Mouse (Mus musculus): ENCODE results near the gene Rack1. TPM values are rescaled to one million over a fixed set of nuclear protein-coding genes. Genes with fewer than 3 reads are reported as not detected.
A peak's percentile ranks its signal among the peaks of the same experiment; 100 is the strongest.
"Not testable (repeated sequence)": the region's sequence is repeated elsewhere in the genome, so short reads cannot be mapped to it uniquely, and the experiment has no call there.

The Rack1 gene
- polyA plus RNA-seq (2016; fragmentation: Nextera tagmentation; extraction: Ambion mirVana) = 818 and 973 TPM in 2 replicates

DNA sequence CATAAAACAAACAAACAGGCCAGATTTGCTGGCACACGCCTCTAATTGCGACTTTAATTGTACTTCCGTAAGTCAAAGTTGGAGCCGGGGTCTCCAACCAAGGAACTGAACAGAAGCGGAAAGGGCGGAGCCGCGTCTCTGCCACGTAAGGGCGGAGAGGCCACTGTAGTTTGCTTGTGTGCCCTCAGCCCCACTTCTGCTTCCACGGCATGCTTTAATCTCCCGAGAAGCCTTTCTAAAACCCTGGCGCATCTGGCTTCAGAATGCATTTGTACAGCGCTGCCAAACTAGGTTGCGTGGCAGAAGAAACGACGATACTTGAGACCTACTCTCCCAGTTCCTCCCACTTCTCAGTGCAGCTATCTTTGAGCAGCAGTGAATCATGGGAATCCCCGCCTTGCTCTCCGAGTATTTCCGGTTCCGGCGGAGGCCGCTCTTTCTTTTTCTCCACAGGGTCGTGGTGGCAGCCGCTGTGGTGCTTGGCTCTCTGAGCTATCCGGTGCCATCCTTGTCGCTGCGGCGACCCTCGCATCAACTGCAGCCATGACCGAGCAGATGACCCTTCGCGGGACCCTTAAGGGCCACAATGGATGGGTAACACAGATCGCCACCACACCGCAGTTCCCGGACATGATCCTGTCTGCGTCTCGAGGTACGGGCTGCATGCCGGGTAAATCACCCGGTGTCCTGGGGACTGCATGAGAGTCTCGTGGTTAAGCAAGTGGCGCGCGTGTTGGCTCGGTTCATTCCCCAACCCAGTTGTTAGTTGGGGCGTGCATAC lies at the start of gene Rack1:
Gene Rack1, plus strand, starts transcription at position 412 of the 781 bp plus-strand sequence.
- WGBS = under 1% methylated on average over 47 of the region's 47 CpGs
- peak; percentile 94 for DNase-seq (ENCODE audit: low spot score)
- H3K27ac ChIP-seq = peak within 1 kb of the TSS; percentile 94
- H3K4me1 ChIP-seq = peaks cover 23% of the 10 kb centered on the region
- peaks cover 42% of the 10 kb centered on the region for H3K36me3 ChIP-seq
- H3K4me3 ChIP-seq = peak within 1 kb of the TSS; percentile 83
- H3K27me3 ChIP-seq (ENCODE audit: low read depth, poor library complexity, severe bottlenecking) = no peaks in the 10 kb centered on the region
- no peaks in the 10 kb centered on the region for H3K9me3 ChIP-seq (replicated peaks)

DNA sequence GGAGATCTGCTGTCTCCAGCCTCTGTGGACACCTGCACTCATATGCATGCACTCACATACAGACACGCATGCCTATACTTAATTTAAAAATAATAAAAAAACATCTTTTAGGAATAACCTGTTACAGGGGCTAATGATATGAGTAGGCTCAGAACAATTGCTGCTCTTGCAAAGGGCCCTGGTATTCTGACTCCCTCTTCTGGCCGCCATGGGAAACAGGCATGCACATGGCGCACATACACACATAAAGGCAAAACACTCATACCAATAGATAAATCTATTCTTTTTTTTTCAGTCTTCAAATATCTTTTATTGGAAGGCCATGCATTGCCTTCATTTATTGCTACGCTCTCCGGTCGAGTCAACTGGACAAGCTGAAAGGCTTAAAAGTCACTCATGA lies 49.7 kb upstream of the Rack1 start:
- Histone ChIP-seq H3K9me3 (replicated peaks) (no peaks in the 10 kb centered on the region), H3K27ac (no peak overlapping the region), H3K4me1 (no peaks in the 10 kb centered on the region), H3K4me3 (no peak overlapping the region), H3K36me3 (no peaks in the 10 kb centered on the region), H3K27me3 (ENCODE audit: low read depth, poor library complexity, severe bottlenecking) (no peaks in the 10 kb centered on the region)
- DNase-seq (ENCODE audit: low spot score) = no peak
- WGBS = 94% methylated on average over 6 of the region's 6 CpGs

DNA sequence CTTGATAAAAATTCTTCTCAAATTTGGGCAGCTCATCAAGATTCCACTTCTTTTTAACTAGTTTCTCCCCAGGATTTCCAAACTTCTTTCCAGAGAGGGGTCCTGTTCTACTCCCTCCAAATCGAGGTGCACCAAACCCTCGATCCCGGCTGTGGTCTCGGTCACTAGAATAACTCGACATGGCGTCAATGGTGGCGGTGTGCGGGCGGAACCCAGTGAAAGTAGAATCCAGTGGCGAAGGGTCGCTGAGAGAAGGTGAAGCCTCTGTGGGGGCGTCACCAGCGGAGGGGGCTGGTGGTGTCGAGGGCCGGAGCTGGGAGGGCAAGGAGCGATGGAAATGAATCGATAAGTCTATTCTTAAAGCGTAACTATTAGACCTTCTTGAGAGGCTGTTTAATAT lies 46.6 kb upstream of the Rack1 start:
- not testable (repeated sequence) for H3K27me3 ChIP-seq (ENCODE audit: low read depth, poor library complexity, severe bottlenecking); DNase-seq (ENCODE audit: low spot score); H3K9me3 ChIP-seq (replicated peaks); H3K4me1 ChIP-seq; H3K4me3 ChIP-seq; H3K27ac ChIP-seq; H3K36me3 ChIP-seq
- WGBS = 94% methylated on average over 18 of the region's 18 CpGs

DNA sequence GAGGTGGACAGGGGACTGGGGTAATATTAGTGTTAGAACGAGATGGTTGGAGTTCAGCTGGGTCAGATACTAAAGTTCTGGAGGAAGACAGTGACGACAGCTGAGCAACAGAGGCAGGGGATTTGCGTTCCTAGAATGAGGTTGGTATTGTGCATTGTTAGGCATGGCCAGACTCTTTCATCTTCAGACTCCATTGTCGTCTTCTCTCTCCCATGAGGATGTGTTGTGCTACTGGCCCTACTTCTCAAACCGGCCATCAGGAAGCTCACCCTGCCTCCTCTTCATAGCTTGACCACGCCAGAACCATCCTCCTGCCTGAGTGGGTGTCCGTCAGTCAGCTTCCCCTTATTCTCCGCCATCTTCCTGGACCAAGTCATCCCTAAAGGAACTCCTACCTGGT lies 41.1 kb upstream of the Rack1 start:
- no peak for DNase-seq (ENCODE audit: low spot score)
- no peaks in the 10 kb centered on the region for H3K9me3 ChIP-seq (replicated peaks)
- no peaks in the 10 kb centered on the region for H3K27me3 ChIP-seq (ENCODE audit: low read depth, poor library complexity, severe bottlenecking)
- H3K4me1 ChIP-seq = no peaks in the 10 kb centered on the region
- no peaks in the 10 kb centered on the region for H3K36me3 ChIP-seq
- WGBS = 90% methylated on average over 8 of the region's 8 CpGs
- H3K27ac ChIP-seq = no peak overlapping the region
- no peak overlapping the region for H3K4me3 ChIP-seq

DNA sequence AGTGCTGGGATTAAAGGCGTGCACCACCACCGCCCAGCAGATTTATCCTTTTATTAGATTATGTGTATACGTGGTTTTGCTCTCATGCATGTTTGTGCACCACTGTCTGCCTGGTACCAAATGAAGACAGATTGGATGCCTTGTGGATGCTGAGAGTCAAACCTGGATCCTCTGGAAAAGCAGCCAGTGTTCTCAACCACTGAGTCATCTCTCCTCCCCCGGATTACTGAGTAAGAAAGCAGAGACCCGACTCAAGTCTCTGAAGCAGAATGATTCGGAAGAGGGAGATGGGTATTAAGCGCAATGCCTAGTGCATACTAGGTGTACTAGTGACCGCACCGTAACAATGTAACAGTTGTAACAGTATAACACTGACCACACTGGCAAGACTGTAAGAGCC lies 36.0 kb upstream of the Rack1 start:
- DNase-seq (ENCODE audit: low spot score) = no peak
- no peaks in the 10 kb centered on the region for H3K36me3 ChIP-seq
- 96% methylated on average over 9 of the region's 9 CpGs for WGBS

DNA sequence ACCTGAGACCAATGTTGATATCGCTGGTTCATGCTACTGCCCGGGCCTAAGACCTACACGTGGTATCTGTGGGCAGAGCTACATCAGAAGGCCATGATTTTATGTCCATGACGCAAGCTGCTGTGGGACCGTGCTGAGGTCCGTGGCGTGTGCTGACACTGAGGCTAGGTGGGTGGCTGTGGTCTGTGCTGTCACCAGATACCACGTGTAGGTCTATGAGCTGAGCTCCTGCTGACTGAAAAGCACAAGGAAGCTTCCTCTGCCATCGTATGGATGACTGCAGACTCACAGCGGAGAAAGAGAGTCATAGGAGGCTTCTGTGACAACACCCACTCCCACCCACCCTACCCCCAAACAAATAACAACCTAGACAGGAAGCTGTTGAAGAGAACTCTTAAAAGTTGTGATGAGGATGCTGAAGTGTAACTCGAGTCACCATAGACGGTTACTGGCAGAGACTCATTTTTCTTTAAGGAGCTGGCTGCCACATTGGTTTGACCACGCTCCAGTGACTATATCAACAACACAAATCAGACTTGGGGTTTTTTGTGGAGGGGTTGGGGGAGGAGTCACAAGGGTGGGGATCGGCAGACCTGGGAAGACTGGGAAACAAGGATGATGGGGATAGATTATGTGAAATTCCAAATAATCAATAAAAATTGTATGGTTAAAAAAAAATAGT lies 32.8 kb upstream of the Rack1 start:
- H3K4me1 ChIP-seq = no peaks in the 10 kb centered on the region
- no peak overlapping the region for H3K27ac ChIP-seq
- no peaks in the 10 kb centered on the region for H3K27me3 ChIP-seq (ENCODE audit: low read depth, poor library complexity, severe bottlenecking)
- no peaks in the 10 kb centered on the region for H3K36me3 ChIP-seq
- no peak for DNase-seq (ENCODE audit: low spot score)
- WGBS = 86% methylated on average over 14 of the region's 14 CpGs
- no peaks in the 10 kb centered on the region for H3K9me3 ChIP-seq (replicated peaks)
- no peak overlapping the region for H3K4me3 ChIP-seq

More for the DNA sequence above, 36.0 kb upstream of the Rack1 start:
- Histone ChIP-seq H3K4me3 (no peak overlapping the region), H3K9me3 (replicated peaks) (no peaks in the 10 kb centered on the region), H3K4me1 (no peaks in the 10 kb centered on the region), H3K27ac (no peak overlapping the region), H3K27me3 (ENCODE audit: low read depth, poor library complexity, severe bottlenecking) (no peaks in the 10 kb centered on the region)

- Histone ChIP-seq H3K27ac (no peak overlapping the region), H3K4me1 (peaks cover 4% of the 10 kb centered on the region; the same call in 1 of the 2 replicates), H3K27me3 (ENCODE audit: low read depth, poor library complexity, severe bottlenecking) (no peaks in the 10 kb centered on the region), H3K4me3 (no peak overlapping the region), H3K36me3 (no peaks in the 10 kb centered on the region), H3K9me3 (replicated peaks) (no peaks in the 10 kb centered on the region)
- WGBS = 9% methylated on average over 2 of the region's 2 CpGs
- DNase-seq (ENCODE audit: low spot score) = no peak
These were observed 28.4 kb upstream of the Rack1 start for GRCm38 (mm10) chr11:48771691-48772090.

- Histone ChIP-seq H3K27me3 (ENCODE audit: low read depth, poor library complexity, severe bottlenecking) (no peaks in the 10 kb centered on the region), H3K9me3 (replicated peaks) (no peaks in the 10 kb centered on the region), H3K36me3 (no peaks in the 10 kb centered on the region), H3K4me1 (peaks cover 4% of the 10 kb centered on the region; the same call in 1 of the 2 replicates), H3K27ac (no peak overlapping the region), H3K4me3 (no peak overlapping the region)
- 41% methylated on average over 17 of the region's 17 CpGs for WGBS
- peak; percentile 42 for DNase-seq (ENCODE audit: low spot score)
These were observed 25.5 kb upstream of the Rack1 start for GRCm38 (mm10) chr11:48774443-48775298.

GRCm38 (mm10) chr11:48775483-48775882 lies 24.6 kb upstream of the Rack1 start:
- Histone ChIP-seq H3K9me3 (replicated peaks) (no peaks in the 10 kb centered on the region), H3K27ac (no peak overlapping the region)

GRCm38 (mm10) chr11:48776664-48777063 lies 23.5 kb upstream of the Rack1 start:
- Histone ChIP-seq H3K4me1 (peaks cover 4% of the 10 kb centered on the region; the same call in 1 of the 2 replicates), H3K4me3 (no peak overlapping the region), H3K36me3 (no peaks in the 10 kb centered on the region), H3K27me3 (ENCODE audit: low read depth, poor library complexity, severe bottlenecking) (no peaks in the 10 kb centered on the region), H3K9me3 (replicated peaks) (no peaks in the 10 kb centered on the region), H3K27ac (no peak overlapping the region)
- 40% methylated on average over 9 of the region's 9 CpGs for WGBS
- DNase-seq (ENCODE audit: low spot score) = no peak

More at GRCm38 (mm10) chr11:48775483-48775882, 24.6 kb upstream of the Rack1 start:
- Histone ChIP-seq H3K27me3 (ENCODE audit: low read depth, poor library complexity, severe bottlenecking) (no peaks in the 10 kb centered on the region), H3K4me1 (peaks cover 4% of the 10 kb centered on the region; the same call in 1 of the 2 replicates), H3K36me3 (no peaks in the 10 kb centered on the region), H3K4me3 (no peak overlapping the region)
- WGBS = 2% methylated on average over 7 of the region's 7 CpGs
- DNase-seq (ENCODE audit: low spot score) = peak; percentile 67

- WGBS = 91% methylated on average over 9 of the region's 9 CpGs
- Histone ChIP-seq H3K4me1 (peaks cover 4% of the 10 kb centered on the region; the same call in 1 of the 2 replicates), H3K4me3 (no peak overlapping the region), H3K27ac (no peak overlapping the region), H3K9me3 (replicated peaks) (no peaks in the 10 kb centered on the region), H3K27me3 (ENCODE audit: low read depth, poor library complexity, severe bottlenecking) (no peaks in the 10 kb centered on the region), H3K36me3 (no peaks in the 10 kb centered on the region)
- no peak for DNase-seq (ENCODE audit: low spot score)
These were observed 22.8 kb upstream of the Rack1 start for GRCm38 (mm10) chr11:48777303-48777702.

- peaks cover 1% of the 10 kb centered on the region; the same call in 1 of the 2 replicates for H3K4me1 ChIP-seq
- no peaks in the 10 kb centered on the region for H3K27me3 ChIP-seq (ENCODE audit: low read depth, poor library complexity, severe bottlenecking)
- no peak overlapping the region for H3K27ac ChIP-seq
- H3K4me3 ChIP-seq = no peak overlapping the region
- no peak for DNase-seq (ENCODE audit: low spot score)
- H3K36me3 ChIP-seq = no peaks in the 10 kb centered on the region
- H3K9me3 ChIP-seq (replicated peaks) = no peaks in the 10 kb centered on the region
- 40% methylated on average over 7 of the region's 7 CpGs for WGBS
These were observed 20.7 kb upstream of the Rack1 start for GRCm38 (mm10) chr11:48779450-48779849.

Data from limb, embryonic 10.5 days (tissue).